In the genomic region with DNA sequence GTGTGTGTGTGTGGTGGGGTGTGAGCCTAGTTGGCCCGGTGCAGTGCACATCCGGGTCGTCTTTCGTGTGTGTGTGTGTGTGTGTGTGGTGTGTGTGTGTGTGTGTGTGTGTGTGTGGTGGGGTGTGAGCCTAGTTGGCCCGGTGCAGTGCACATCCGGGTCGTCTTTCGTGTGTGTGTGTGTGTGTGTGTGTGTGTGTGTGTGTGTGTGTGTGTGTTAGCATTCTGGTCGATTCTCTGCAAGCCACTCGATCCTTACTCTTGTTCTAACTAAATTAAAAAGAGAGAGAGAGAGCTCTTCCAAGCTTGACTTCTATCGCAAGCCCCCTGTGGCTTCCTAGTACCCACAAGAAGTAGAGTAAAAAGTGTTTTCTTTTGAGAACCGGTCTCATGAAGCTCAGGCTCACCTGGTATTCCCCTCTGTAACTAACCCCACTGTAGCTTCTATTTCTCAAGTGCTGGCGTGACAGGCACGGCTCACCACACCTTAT, we compare ENCODE assay signal across 13 mouse cellular contexts. TPM values are rescaled to one million over a fixed set of nuclear protein-coding genes. Genes with fewer than 3 reads are reported as not detected.
DNase-seq lines count a peak whose midpoint lies in the region; ATAC-seq and TF ChIP-seq lines count a peak whose summit lies in the region.
"Not testable (repeated sequence)": the region's sequence is repeated elsewhere in the genome, so short reads cannot be mapped to it uniquely, and the experiment has no call there.
"Had no signal": no experiment of that assay in that cellular context is flagged by ENCODE, and none has a peak within 500 bp of the region (broad histone marks: within the 10 kb centered on the region; RNA-seq: fewer than 3 reads in every experiment).

No protein-coding gene starts in this region.

- H3ac ChIP-seq in myocyte (ENCODE audit: control insufficient read depth, insufficient read length) = not testable (repeated sequence)

- peaks cover 34% of the 10 kb centered on the region for H3K4me1 ChIP-seq in hindbrain, embryonic 16.5 days (ENCODE audit: control insufficient read depth, insufficient read depth, low read depth, low read length)
- H3K4me1 ChIP-seq in lung, embryonic 14.5 days (ENCODE audit: insufficient read depth) = peaks cover 10% of the 10 kb centered on the region
- H3K4me1 ChIP-seq in stomach, embryonic 16.5 days (ENCODE audit: control insufficient read depth, insufficient read depth, low read length) = peaks cover 29% of the 10 kb centered on the region

- peak overlapping the region; percentile 37 for H3K4me3 ChIP-seq in gastrocnemius, adult 2 months
- not testable (repeated sequence) for H3K4me3 ChIP-seq in hindbrain, embryonic 16.5 days (ENCODE audit: low read length); lung, embryonic 14.5 days (ENCODE audit: low read depth, low read length)
- peak overlapping the region; percentile 77 for H3K4me3 ChIP-seq in myocyte
- 0 out of 2 replicates have a peak overlapping the region, but pooled peaks have one; percentile 10 for H3K4me3 ChIP-seq in stomach, embryonic 16.5 days (replicated peaks; ENCODE audit: low read length)

- intact Hi-C loops in gastrocnemius, adult 2 months (cut with DNase I) = not testable (repeated sequence)

- peak overlapping the region; percentile 0; the same call in 1 of the 2 replicates for H3K4me2 ChIP-seq in hindbrain, embryonic 16.5 days (ENCODE audit: low read length)
- H3K4me2 ChIP-seq in lung, embryonic 14.5 days = peak overlapping the region; percentile 18; the same call in 1 of the 2 replicates
- peak overlapping the region; percentile 100 for H3K4me2 ChIP-seq in myocyte (ENCODE audit: low read depth)
- not testable (repeated sequence) for H3K4me2 ChIP-seq in stomach, embryonic 16.5 days (ENCODE audit: low read depth, low read length)

- H3K79me2 ChIP-seq in myocyte (ENCODE audit: control insufficient read depth, insufficient read depth) = peaks cover 30% of the 10 kb centered on the region

- not testable (repeated sequence) for TF ChIP-seq POLR2A in myocyte (IDR thresholded peaks at IDR 0.05; ENCODE audit: insufficient read length, low read depth)

- 39% methylated on average over 6 of the region's 14 CpGs for WGBS in hindbrain, embryonic 16.5 days
- WGBS in lung, embryonic 14.5 days = 28% methylated on average over 11 of the region's 14 CpGs
- WGBS in stomach, embryonic 16.5 days = 38% methylated on average over 7 of the region's 14 CpGs

- not testable (repeated sequence) for H3K36me3 ChIP-seq in hindbrain, embryonic 16.5 days (ENCODE audit: control insufficient read depth, insufficient read depth, low read length); lung, embryonic 14.5 days (ENCODE audit: insufficient read depth); myocyte (ENCODE audit: control insufficient read depth, insufficient read depth); stomach, embryonic 16.5 days (ENCODE audit: control insufficient read depth, insufficient read depth, low read length)

- not testable (repeated sequence) for H3K9me3 ChIP-seq in hindbrain, embryonic 16.5 days (ENCODE audit: control insufficient read depth, low read length); lung, embryonic 14.5 days (ENCODE audit: low read depth, low read length); stomach, embryonic 16.5 days (replicated peaks; ENCODE audit: control insufficient read depth, low read length)

- not testable (repeated sequence) for TF ChIP-seq CTCF in gastrocnemius, adult 2 months (IDR thresholded peaks at IDR 0.05); lung, embryonic 14.5 days (IDR thresholded peaks at IDR 0.05; ENCODE audit: low read depth)

- not testable (repeated sequence) for H3K27me3 ChIP-seq in hindbrain, embryonic 16.5 days (replicated peaks; ENCODE audit: control insufficient read depth, insufficient read depth, low read length); lung, embryonic 14.5 days (ENCODE audit: insufficient read depth, low read length); myocyte (ENCODE audit: control insufficient read depth, insufficient read depth, insufficient read length); stomach, embryonic 16.5 days (ENCODE audit: control insufficient read depth, insufficient read depth, low read length)

- DNase-seq in B cell, adult 2 months = peak; percentile 70 to 73
- peak; percentile 57 for DNase-seq in adrenal gland, postnatal 10 days
- DNase-seq in gastrocnemius, adult 2 months; lung, embryonic 14.5 days: not testable (repeated sequence)
- peak; percentile 51 to 71 for DNase-seq in kidney, postnatal 25 days

- not testable (repeated sequence) for ATAC-seq in hindbrain, embryonic 16.5 days; lung, embryonic 14.5 days (ENCODE audit: insufficient read depth); stomach, embryonic 16.5 days (ENCODE audit: insufficient read depth, low FRiP score)

- H3K9ac ChIP-seq in hindbrain, embryonic 16.5 days (ENCODE audit: low read depth, low read length); lung, embryonic 14.5 days; stomach, embryonic 16.5 days (ENCODE audit: low read length): not testable (repeated sequence)

- H3K27ac ChIP-seq in gastrocnemius, adult 2 months = peak overlapping the region; percentile 80
- H3K27ac ChIP-seq in hindbrain, embryonic 16.5 days (ENCODE audit: low read depth, low read length); lung, embryonic 14.5 days (ENCODE audit: low read depth): not testable (repeated sequence)
- peak overlapping the region; percentile 79; the same call in 1 of the 2 replicates for H3K27ac ChIP-seq in stomach, embryonic 16.5 days (ENCODE audit: low read length)

RNA-seq across cellular contexts. Expression of gene Pias4, which starts 1.7 kb away (rescaled TPM):
- 10 to 100 TPM; 25.8 to 26.5 TPM for total RNA-seq in adrenal gland, postnatal 10 days (2021)
- total RNA-seq in gastrocnemius, adult 2 months (2021) = 10 to 100 TPM; 15.7 to 16.2 TPM
- 47.1 and 56.9 TPM in 2 replicates for polyA plus RNA-seq in hindbrain, embryonic 16.5 days (2015; fragmentation: Nextera tagmentation; extraction: Ambion mirVana)
- polyA plus RNA-seq in lung, embryonic 14.5 days (2014; fragmentation: Nextera tagmentation; extraction: Ambion mirVana) = 38.7 and 47.9 TPM in 2 replicates
- 43.2 TPM for polyA plus RNA-seq in myocyte (2012; fragmentation: generic; extraction: Trizol)
- polyA plus RNA-seq in stomach, embryonic 16.5 days (2015; fragmentation: Nextera tagmentation; extraction: Ambion mirVana) = 34.8 and 35.8 TPM in 2 replicates

RNA-seq across cellular contexts. Expression of gene Eef2, which starts 7.0 kb away (rescaled TPM):
- total RNA-seq in adrenal gland, postnatal 10 days (2021) = 1,000 to 10,000 TPM; 1,466 to 1,521 TPM
- total RNA-seq in gastrocnemius, adult 2 months (2021) = 1,000 to 10,000 TPM; 1,128 to 1,335 TPM
- 525 and 551 TPM in 2 replicates for polyA plus RNA-seq in hindbrain, embryonic 16.5 days (2015; fragmentation: Nextera tagmentation; extraction: Ambion mirVana)
- 481 and 493 TPM in 2 replicates for polyA plus RNA-seq in lung, embryonic 14.5 days (2014; fragmentation: Nextera tagmentation; extraction: Ambion mirVana)
- polyA plus RNA-seq in myocyte (2012; fragmentation: generic; extraction: Trizol) = 3,891 TPM
- polyA plus RNA-seq in stomach, embryonic 16.5 days (2015; fragmentation: Nextera tagmentation; extraction: Ambion mirVana) = 533 and 575 TPM in 2 replicates

RNA-seq across cellular contexts. Expression of gene Dapk3, which starts 13.3 kb away (rescaled TPM):
- total RNA-seq in adrenal gland, postnatal 10 days (2021) = 10 to 100 TPM; 55.3 to 55.6 TPM
- total RNA-seq in gastrocnemius, adult 2 months (2021) = 10 to 100 TPM; 22.1 to 24.9 TPM
- 49.0 and 58.7 TPM in 2 replicates for polyA plus RNA-seq in hindbrain, embryonic 16.5 days (2015; fragmentation: Nextera tagmentation; extraction: Ambion mirVana)
- polyA plus RNA-seq in lung, embryonic 14.5 days (2014; fragmentation: Nextera tagmentation; extraction: Ambion mirVana) = 52.6 and 55.8 TPM in 2 replicates
- 120 TPM for polyA plus RNA-seq in myocyte (2012; fragmentation: generic; extraction: Trizol)
- 30.5 and 32.4 TPM in 2 replicates for polyA plus RNA-seq in stomach, embryonic 16.5 days (2015; fragmentation: Nextera tagmentation; extraction: Ambion mirVana)

RNA-seq across cellular contexts. Expression of gene 4930442H23Rik, which starts 14.2 kb away (rescaled TPM):
- not detected for total RNA-seq in adrenal gland, postnatal 10 days (2021)
- not detected for total RNA-seq in gastrocnemius, adult 2 months (2021)
- not detected in 2 replicates for polyA plus RNA-seq in hindbrain, embryonic 16.5 days (2015; fragmentation: Nextera tagmentation; extraction: Ambion mirVana)
- not detected in 2 replicates for polyA plus RNA-seq in lung, embryonic 14.5 days (2014; fragmentation: Nextera tagmentation; extraction: Ambion mirVana)
- 0.12 TPM for polyA plus RNA-seq in myocyte (2012; fragmentation: generic; extraction: Trizol)
- polyA plus RNA-seq in stomach, embryonic 16.5 days (2015; fragmentation: Nextera tagmentation; extraction: Ambion mirVana) = not detected in 2 replicates
- total RNA-seq: adrenal gland, adult 8-10 months; gastrocnemius, adult 18-20 months; heart, postnatal 4 days; layer of hippocampus, postnatal 14 days had no signal
- polyA plus RNA-seq: cerebellum, adult 2 months had no signal

RNA-seq across cellular contexts. Expression of gene Nmrk2, which starts 32.4 kb away (rescaled TPM):
- total RNA-seq in adrenal gland, postnatal 10 days (2021) = 1 to 10 TPM in 1 of 2 experiments, under 1 TPM in 1; 0.15 to 4.9 TPM
- total RNA-seq in gastrocnemius, adult 2 months (2021) = 10 to 100 TPM; 59.7 to 72.8 TPM
- polyA plus RNA-seq in hindbrain, embryonic 16.5 days (2015; fragmentation: Nextera tagmentation; extraction: Ambion mirVana) = 0.09 and 0.24 TPM in 2 replicates
- 0.23 TPM in 1 of 2 replicates, not detected in the other for polyA plus RNA-seq in lung, embryonic 14.5 days (2014; fragmentation: Nextera tagmentation; extraction: Ambion mirVana)
- 52.3 TPM for polyA plus RNA-seq in myocyte (2012; fragmentation: generic; extraction: Trizol)
- 0.57 TPM in 1 of 2 replicates, not detected in the other for polyA plus RNA-seq in stomach, embryonic 16.5 days (2015; fragmentation: Nextera tagmentation; extraction: Ambion mirVana)
- total RNA-seq: adrenal gland, adult 8-10 months had no signal
